Mouse (Mus musculus) monocyte, adult 2 months (primary cell): ENCODE measurements around the gene Bdh1.

Source experiments
- DNase-seq, 2 experiments: peaks; one replicate each; pipeline ENCODE4 v3.0.0; 2022; ENCODE audit warnings: low spot score in 2 of 2, low read depth in 1 of 2

Bdh1 gene

DNA sequence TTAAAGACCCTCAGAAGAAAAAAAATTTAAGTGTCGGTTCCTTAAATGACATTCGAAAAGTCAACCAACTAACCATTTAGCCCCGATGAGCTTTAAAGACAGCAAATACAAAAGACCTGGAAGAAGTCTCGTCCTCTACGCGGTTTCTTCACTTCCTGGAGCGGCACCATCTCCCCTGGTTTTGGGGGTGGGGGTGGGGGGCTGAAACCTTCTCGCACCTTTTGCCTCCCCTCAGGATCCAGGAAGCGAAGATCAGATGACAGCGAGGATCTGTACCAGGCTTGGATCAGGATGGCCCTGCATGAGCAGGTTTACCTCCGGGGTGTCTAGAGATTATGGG, 6.2 kb downstream of the Bdh1 start:
- DNase-seq = no peak

DNA sequence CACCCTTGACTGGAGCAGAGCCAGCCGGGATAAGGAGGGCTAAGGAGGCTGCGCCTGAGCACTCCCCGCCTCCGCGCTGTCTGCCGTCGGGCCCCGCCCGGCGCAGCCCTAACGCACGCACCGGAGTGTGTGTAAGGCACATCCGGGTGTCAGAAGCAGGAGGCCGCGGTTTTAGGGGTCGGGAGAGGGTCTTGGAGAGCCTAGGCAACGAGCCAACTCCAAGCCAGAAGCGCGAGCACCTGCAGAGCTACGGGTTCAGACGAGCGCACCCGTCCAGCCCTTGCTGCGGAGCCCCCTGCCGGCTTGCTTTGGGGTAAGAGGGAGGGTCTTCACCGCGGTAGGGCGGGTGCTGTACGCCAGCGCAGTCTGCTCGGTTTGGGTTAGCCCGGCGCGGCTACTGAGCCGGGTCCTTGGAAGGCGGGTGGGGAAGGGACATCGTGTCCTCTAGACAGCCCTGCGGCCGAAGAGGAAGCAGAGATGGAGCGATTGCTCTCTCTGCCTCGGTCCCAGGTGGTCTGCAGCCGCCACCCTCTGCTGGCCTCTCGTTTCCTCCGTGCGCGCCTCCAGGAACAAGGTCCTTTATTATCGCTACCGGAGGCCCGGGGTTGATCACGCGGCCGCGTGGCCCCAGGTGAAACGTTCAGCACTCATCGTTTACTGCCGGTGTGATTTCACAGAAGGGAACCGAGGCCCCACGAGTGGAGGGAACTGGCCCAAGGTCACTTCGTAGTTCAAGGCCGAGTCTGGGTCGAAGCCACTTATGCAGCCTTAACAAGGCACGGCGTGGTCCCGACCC, 6.8 kb downstream of the Bdh1 start:
- no peak for DNase-seq

DNA sequence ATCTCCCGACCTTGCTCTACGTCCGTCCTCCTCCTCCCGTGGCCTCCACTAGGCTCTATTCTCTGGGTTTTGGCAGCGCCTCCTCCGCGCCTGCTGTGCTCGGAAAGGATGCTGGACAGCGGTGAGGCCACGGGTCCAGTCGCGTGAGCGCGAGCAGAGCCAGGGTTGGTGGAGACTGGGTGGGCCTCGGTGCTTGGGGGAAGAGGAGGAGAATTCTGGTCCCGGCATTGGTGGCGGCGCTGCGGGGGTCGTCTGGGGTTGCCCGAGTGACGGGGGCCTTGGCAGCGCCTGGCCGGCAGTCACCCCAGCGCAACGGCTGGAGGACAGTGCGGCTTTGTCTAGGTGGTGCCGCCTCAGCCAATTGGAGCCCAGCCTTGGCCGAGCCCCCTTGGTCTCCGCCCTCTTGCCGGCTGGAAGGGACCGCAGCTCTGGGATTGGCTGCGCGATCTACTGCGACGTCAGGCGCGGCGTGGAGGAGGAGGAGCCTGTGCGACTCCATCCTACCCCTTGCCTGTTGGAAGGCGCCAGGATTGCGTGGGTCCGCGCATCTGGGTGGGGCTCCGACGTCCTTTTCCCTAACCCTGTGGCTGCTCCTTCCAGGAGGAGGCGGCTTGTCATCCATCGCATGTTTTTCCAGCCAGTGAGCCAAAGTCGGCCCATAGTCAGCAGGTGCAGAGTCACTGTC, 7.5 kb downstream of the Bdh1 start:
- DNase-seq = peak in 1 of 2 experiments; percentile 16

DNA sequence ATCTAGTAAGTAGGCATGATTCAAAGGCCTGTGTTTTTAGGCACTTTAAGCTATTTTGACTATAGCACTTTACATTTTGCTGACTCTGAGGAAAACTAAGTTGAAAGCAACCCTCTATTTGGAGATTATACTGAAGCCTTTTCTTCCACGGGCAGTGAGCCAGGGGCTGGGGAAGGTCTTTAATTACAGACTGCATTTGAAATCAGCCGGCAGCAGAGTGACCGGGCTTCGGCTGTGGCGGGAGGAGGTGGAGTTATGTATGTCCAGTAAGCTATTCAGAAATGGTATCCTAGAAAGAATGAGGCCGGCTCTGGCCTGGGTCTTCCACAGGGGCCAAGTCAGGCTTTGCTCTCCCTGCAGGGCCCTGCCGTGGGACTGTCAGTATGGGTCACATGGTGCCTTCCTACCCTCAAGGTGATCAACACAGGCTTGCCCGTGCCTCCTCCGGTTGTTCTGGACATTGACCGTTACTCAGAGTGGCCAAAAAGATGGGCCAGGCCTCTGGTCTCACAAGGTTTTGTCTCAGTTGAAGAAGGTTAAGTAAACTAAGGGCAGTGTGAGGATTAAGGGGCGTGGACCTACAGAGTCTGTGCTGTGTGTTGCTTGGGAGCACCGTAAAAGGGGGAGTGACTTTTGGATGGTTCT, 11.5 kb downstream of the Bdh1 start:
- DNase-seq = no peak

DNA sequence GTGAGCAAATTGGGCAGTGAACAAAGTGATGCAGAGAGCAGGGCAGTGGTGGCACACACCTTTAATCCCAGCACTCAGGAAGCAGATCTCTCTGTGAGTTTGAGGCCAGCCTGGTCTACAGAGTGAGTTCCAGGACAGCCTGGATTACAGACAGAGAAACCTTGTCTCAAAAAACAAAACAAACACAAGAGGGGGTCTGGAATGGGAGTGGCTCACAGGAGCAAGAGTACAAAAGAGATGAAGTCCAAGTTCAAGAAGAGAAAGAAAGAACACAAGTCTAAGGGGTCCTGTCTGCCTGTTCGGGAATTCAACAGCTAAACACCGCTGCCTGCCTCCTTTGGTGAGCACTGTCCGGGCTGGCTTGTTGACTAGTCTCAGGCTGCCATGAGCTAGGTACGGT, 13.1 kb downstream of the Bdh1 start:
- DNase-seq = no peak

DNA sequence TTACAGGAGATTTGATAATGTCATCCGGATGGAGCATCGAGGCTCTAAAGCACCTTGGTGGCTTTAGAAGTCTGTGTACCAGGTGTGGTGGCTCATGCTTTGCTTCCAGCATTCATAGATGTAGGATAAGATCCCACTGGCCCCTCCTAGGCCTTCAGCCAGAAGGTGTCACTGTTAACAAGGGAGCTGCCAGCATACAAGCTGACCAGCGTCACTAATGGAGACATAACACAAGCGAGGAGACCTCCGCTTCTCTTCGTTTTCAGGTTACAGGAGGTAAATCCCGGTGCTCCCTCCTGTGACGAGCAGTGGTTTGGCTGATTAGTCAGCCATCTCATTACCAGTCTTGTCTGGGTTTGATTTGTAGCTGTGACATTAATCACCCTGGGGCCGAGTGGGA, 14.0 kb downstream of the Bdh1 start:
- no peak for DNase-seq

DNA sequence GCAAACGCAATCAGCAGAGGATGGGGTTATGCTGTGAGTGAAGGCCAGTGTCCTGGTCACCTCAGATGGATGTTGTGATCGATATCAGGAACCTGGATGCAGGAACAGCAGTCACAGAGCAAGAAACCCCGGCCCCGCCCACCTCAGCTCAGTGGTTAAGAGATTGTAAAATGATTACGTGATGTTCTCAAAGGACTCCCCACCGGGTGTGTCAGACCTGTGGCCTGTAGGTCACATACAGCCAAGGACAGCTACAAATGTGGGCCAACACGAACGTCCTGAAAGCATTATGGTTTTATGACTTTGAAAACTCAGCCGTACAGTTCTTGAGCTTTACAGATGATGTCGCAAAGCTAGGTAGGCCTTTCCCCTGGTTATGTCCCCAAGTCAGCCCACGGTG, 15.3 kb downstream of the Bdh1 start:
- DNase-seq = no peak

DNA sequence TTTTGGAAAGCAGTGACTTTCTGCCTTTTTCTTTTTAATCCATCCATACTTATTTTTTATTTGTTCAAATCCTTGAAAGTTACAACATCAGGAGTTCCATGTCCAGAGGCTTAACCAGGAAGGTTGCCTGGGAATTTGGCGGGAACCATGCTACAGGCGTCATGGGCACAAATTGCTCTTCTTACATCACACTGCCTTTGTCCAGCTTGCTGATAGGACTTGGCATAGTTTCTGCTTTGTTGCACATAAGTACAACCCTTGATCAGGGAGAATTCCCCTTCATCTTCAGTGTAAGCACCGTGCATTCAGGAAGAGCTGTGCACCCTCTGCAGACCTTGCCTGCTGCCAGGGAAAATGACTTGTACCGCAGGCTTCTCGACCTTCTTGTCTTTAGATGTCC, 17.4 kb downstream of the Bdh1 start:
- DNase-seq = no peak

DNA sequence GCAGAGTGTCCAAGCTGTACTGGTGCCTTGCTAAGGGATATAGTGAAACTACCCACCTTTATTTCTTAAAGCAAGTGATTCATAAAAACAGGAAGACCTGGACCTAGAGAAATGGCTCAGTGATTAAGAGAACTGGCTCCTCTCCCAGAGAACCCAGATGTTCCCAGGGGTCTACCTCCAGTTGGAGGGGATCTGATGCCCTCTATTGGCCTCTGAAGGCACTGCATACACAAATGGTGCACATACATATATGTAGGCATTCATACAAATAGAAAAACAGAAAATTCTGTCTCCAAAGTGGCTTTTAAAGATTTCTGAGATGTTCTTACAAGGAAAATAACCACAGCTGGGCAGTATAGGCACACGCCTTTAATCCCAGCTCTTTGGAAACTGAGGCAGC, 18.0 kb downstream of the Bdh1 start:
- DNase-seq = no peak

DNA sequence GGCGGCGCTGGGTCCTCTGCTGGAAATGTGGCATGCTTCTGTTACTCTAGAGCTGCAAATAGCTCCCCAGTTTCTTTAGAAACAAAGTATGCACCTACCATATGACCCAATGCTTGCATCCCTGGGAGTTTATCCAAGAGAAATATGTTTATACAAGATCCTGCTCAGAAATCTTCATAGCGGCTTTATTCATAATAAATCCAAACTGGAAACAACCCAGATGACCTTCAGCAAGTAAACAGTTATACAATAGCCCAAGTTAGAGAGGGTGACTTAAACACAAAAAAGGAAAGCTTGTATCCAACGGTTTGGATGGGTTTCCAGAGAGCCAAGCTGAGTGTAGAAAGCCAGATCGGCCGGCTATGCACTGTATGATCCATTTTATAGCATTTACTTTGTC, 22.4 kb downstream of the Bdh1 start:
- DNase-seq = no peak

DNA sequence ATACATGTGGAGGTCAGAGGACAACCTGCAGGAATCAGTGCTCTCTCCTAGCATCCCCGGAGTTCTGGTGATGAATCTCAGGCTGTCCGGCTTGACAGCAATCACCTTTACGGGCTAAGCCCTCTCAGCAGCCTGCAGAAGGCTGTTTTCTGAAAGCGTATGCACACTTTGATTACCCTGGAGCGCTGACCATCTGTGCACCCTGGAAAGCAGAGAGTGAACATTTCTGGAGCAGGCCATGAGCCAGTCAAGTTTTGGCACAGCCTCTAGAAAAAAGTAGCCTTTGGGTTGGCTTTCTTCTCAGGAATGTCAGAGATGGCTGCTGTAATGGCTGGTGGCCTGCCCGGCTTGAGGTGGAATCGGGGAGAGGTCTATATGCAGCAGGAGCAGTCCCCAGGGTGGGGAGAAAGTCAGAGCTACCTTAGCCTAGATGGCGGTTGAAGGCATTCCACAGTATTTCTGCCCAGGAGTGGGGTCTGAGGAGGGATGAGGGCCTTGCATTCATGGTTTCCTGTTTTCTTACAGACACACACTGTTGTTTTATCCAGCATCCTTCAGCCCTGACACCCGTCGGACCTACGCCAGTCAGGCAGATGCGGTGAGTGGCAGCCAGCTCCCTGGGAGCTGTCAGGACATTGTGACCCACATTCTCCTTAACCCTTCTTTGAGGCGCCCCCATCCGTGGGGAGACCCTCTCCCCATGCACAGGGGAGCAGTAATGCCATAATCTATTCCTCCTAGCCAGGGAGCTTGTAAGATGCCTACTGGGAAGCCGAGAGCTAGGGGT, 24.2 kb downstream of the Bdh1 start:
- DNase-seq = no peak

DNA sequence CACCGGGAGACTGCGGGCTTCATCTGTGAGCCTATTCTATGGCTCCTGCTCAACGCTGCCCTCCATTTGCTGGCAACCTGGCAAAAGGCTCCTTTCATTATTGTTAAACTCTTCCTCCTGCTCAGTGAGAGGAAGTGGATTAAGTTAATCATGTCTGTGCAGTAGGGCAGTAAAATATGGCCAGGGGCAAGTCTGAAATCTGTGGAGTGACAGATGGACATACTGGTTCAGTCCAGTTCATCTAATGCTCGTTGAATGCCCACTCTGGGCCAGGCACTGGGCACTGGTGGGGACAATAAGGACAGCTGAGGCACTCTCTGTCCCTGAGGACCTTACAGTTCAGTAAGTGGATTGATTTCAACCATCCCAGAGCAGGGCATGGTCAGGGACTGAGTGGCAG, 27.9 kb downstream of the Bdh1 start:
- no peak for DNase-seq

DNA sequence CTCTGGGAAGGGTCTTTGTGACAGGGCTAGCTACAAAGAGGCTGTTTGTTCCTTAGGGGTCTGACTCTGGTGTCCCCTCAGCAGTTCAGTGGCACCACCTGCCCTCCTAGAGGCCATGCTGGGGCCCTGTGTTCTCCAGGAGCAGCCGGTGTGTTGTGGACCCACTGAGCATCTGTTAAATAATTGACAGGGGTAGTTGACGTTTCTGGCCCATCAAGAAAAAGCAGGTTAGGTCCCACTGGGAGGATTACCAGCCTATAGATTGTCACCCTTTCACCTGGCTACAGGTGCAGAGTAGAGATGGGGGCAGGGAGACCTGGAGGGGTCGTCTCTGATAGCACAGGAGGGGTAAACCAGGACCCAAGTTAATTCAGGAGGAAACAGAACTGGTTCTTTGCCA, 29.2 kb downstream of the Bdh1 start:
- DNase-seq = no peak

DNA sequence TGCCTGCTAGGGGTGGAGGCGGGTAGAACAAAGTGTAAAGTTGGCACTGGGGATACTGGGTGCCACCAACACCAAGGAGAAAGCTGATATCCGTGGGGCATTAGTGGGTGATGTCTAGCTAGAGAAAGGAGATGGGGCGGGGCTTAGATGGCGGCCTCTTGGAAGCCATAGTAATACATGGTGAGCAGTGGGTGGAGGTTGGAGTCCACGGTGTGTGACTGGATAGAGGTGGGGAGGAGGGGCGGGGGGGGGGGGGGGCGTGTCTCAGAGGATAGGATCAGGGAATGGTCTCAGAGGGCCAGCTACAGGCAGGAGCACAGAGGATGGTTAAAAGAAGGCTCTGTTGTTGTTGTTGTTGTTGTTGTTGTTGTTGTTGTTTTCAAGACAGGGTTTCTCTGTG, 30.4 kb downstream of the Bdh1 start:
- DNase-seq = no peak

DNA sequence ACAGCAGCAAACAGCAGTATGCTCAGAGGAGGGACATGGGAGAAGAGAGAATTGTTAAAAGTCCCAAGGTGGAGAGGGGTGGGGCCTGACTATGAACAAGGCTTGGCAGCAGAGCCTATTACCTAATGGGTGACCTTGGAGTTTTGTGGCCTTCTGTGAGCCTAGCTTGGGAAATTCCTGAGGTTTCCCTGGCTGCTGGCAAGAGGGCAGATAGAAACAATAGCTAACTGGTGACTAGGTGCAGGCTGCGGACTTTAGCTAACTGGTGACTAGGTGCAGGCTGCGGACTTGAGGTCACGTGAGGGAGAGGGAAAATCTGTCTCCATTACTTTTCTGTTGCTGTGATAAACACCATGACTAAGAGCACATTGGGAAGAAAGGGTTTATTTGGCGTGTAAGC, 31.9 kb downstream of the Bdh1 start:
- DNase-seq = no peak

DNA sequence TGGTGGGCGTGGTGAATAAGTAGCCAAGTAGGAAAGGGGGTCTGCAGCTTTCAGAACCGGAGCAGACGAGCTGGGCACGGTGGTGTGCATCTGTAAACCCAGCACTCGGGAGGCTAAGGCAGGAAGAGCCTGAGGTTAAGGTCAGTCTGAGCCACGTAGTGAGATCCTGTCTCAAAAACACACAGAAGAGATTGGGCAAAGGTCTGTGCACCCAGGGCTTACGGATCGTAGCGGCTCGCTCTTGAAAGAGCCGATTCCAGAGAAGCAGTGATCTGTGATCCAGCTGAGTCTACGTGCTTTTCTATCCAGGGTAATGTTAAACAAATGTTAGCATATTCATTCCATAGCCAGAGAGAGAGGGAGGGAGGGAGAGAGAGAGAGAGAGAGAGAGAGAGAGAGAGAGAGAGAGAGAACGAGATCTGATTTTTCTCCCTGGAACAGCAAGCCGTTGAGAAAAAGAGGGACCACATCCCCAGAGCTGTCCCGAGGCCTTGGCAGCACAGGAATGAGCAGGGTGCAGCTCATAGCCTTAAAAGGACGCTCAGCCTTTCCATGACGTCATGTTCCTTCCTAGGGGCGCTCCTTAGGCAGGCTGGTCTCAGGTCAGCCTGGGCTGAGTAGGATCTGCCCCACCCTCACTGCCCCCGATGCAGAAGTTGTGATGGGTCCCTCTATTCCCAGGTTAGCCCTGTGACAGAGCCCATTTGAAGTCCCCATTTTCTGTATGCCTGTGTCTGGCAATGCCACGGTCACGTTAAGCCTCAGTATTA, 33.4 kb downstream of the Bdh1 start:
- no peak for DNase-seq

DNA sequence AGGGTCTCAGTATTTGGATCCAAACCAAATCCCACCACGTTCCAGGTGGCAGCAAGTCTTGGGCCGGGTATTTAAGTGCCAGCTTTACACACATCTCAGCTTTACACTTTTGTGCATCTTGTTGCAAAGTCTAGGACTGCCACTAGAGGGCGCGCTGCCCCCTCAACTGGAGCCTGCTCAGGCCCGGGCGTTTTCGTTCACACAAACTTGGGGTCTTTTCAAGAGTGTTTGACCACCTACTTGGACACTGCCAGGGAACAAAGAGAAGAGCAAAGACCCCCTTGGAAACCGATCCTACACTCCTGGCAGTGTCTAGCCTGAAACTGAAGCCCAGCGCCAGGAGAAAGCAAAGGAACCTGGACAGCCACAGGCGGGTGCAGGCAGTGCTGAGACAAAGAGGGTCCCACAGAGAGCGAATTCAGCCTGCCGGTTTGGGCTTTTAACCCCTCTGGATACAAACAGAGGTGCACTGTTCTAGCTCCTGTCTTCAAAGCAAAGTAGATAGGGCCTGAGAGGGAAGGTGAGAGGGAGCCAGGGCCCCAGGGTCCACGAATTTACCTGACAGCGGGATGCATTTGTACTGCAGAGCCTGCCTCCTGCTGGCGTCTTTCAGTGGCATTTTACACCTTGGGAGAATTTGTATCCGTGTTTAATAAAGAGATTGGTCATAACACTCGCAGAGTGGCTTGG, 36.3 kb downstream of the Bdh1 start:
- DNase-seq = peak in 1 of 2 experiments; percentile 16

DNA sequence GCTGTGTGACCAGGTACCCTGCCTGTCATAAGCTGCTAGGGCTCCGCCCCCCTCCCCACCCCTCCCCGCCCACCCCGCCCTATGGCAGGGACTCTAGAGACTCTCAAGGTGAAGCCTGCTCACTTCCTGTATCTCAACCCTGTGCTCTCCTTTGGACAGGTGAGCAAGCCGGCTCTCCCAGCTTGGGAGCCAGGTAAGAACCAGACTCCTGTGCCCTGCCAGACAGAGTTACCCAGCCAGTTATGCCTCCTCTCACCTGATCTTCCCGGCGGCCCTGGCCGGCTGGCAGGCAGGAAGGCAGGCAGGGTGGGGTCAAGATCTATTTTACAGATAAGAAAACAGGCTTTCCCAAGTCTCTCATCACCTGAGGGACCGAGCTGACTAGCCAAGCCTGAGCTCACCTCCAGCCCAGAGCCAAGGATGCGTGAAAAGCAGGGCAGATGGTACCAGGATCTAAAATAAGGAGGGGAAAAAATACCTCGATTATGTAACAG, 37.9 kb downstream of the Bdh1 start:
- no peak for DNase-seq

DNA sequence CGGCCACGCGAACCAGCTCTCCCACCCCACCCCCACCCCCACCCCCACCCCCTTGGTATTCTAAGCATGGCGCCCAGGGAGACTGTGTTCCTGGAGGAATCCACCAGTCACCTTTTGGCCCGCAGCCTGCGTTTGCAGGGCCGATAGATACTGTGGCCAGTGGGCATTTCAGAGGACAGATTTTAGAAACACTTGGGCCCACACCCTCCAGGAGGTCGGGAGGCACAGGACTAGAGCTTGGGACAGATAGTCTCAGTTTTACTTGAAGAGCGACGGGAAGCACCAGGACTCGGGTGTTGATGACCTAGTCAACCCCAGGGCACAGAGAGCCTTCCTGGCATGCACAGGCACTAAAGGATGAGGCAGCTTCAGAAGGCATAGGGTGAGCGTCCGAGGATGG, 38.4 kb downstream of the Bdh1 start:
- no peak for DNase-seq

DNA sequence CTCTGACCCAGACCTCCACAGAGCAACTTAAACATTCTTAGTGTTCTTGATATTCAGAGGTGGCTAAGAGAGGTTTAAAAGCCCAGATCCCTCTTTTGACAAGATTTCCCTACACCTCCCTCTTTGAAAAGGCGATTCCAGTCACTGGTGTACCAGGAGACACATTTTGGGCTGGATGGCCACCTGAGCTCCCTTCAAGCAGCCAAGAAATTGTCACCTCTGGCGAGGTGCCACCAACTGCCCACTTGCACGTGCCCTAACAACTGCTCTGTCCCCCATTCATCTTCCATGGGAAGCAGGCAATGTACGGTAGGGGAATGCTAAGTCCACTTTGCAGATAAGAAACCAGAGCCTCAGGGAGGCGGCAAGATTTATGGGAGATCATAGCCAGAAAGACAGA, 39.0 kb downstream of the Bdh1 start:
- DNase-seq = no peak
